Mouse (Mus musculus) brain, embryonic 14.5 days (tissue): ENCODE measurements at regions not wholly inside any gene's neighbourhood (a gene's known extent, or its start where the extent isn't known, plus 50 kb on each side); places are given as distances from the start of the nearest gene placed in this dataset.

Experiments
- CTCF ChIP-seq: fragments of 200-500 bp; IDR thresholded peaks from 2 replicates; pipeline ENCODE4 v1.5.1; 2012; ENCODE audit warnings: inconsistent platforms, mild to moderate bottlenecking, moderate library complexity, borderline replicate concordance; ENCODE audit not compliant: insufficient read depth, insufficient read length; ENCODE audit errors: extremely low read depth
- POLR2A ChIP-seq: fragments of 200-500 bp; IDR thresholded peaks from 2 replicates; pipeline ENCODE4 v1.6.1; 2012; ENCODE audit warnings: mild to moderate bottlenecking, inconsistent platforms, borderline replicate concordance; ENCODE audit not compliant: poor library complexity, insufficient read depth, insufficient read length, severe bottlenecking; ENCODE audit errors: extremely low read depth

GRCm38 (mm10) chr8:115466553-115466952 is 241.0 kb downstream of the Maf start:
- TF ChIP-seq POLR2A = no peak
- TF ChIP-seq CTCF = no peak
